ENCODE assay signal across 9 mouse cellular contexts in genomic region chr11:54955400-54955734, GRCm38 (mm10). TPM values are rescaled to one million over a fixed set of nuclear protein-coding genes. Genes with fewer than 3 reads are reported as not detected.
DNase-seq lines count a peak whose midpoint lies in the region; ATAC-seq and TF ChIP-seq lines count a peak whose summit lies in the region.
"Not testable (repeated sequence)": the region's sequence is repeated elsewhere in the genome, so short reads cannot be mapped to it uniquely, and the experiment has no call there.
"Had no signal": no experiment of that assay in that cellular context is flagged by ENCODE, and none has a peak within 500 bp of the region (broad histone marks: within the 10 kb centered on the region; RNA-seq: fewer than 3 reads in every experiment).

No protein-coding gene starts in this region.

- not testable (repeated sequence) for TF ChIP-seq POLR2A in CH12.LX (IDR thresholded peaks at IDR 0.05; ENCODE audit: low read depth, low read length)

- not testable (repeated sequence) for DNase-seq in CH12.LX (ENCODE audit: extremely low read depth); hindbrain, embryonic 11.5 days (ENCODE audit: low spot score); midbrain, embryonic 10.5 days (ENCODE audit: low spot score)

- WGBS in embryonic facial prominence, embryonic 12.5 days, result 42% methylated on average over 10 of the region's 10 CpGs
- 47% methylated on average over 10 of the region's 10 CpGs for WGBS in forebrain, embryonic 16.5 days
- 47% methylated on average over 10 of the region's 10 CpGs for WGBS in hindbrain, embryonic 11.5 days
- 45% methylated on average over 10 of the region's 10 CpGs for WGBS in kidney, embryonic 15.5 days
- whole genome bisulfite sequencing in liver, embryonic 12.5 days (ENCODE audit: insufficient replicate concordance), result 37% methylated on average over 10 of the region's 10 CpGs
- 50% methylated on average over 10 of the region's 10 CpGs for WGBS in midbrain, embryonic 10.5 days
- 45% methylated on average over 10 of the region's 10 CpGs for WGBS in neural tube, embryonic 15.5 days

- peaks cover 84% of the 10 kb centered on the region for H3K79me2 ChIP-seq in CH12.LX (replicated peaks; ENCODE audit: control insufficient read depth, extremely low read depth, insufficient read depth, poor library complexity, severe bottlenecking)

- H3K4me3 ChIP-seq in CH12.LX (replicated peaks in 1 of 3; ENCODE audit: low read depth in 2 of 3, low read length in 2 of 3, poor library complexity in 1 of 3), result peak overlapping the region; percentile 62 to 86 (median 63)
- peak overlapping the region; percentile 53 for H3K4me3 ChIP-seq in embryonic facial prominence, embryonic 12.5 days
- H3K4me3 ChIP-seq in forebrain, embryonic 16.5 days (replicated peaks; ENCODE audit: low read length), result peak overlapping the region; percentile 87
- peak overlapping the region; percentile 58 for H3K4me3 ChIP-seq in hindbrain, embryonic 11.5 days (ENCODE audit: low read depth, low read length)
- H3K4me3 ChIP-seq in kidney, embryonic 15.5 days (replicated peaks), result peak overlapping the region; percentile 78
- peak overlapping the region; percentile 89 for H3K4me3 ChIP-seq in liver, embryonic 12.5 days
- H3K4me3 ChIP-seq in midbrain, embryonic 10.5 days, result peak overlapping the region; percentile 95
- H3K4me3 ChIP-seq in neural tube, embryonic 15.5 days (replicated peaks), result peak overlapping the region; percentile 58

- H3K4me2 ChIP-seq in CH12.LX (ENCODE audit: insufficient read depth, low read depth, poor library complexity, severe bottlenecking), result peak overlapping the region; percentile 32; the same call in 1 of the 2 replicates
- peak overlapping the region; percentile 50 for H3K4me2 ChIP-seq in embryonic facial prominence, embryonic 12.5 days (replicated peaks)
- H3K4me2 ChIP-seq in forebrain, embryonic 16.5 days (ENCODE audit: low read length), result peak overlapping the region; percentile 66
- peak overlapping the region; percentile 55 for H3K4me2 ChIP-seq in hindbrain, embryonic 11.5 days (replicated peaks; ENCODE audit: low read depth, low read length)
- H3K4me2 ChIP-seq in kidney, embryonic 15.5 days, result peak overlapping the region; percentile 65
- H3K4me2 ChIP-seq in liver, embryonic 12.5 days, result peak overlapping the region; percentile 83
- peak overlapping the region; percentile 72 for H3K4me2 ChIP-seq in neural tube, embryonic 15.5 days

- in situ Hi-C loops in CH12.LX (cut with MboI; ENCODE audit: low pct_ligation_motif_present, low pct_unique_long_range_greater_than_20kb, low sequenced_read_pairs), result not testable (repeated sequence)

- TF ChIP-seq RAD21 in CH12.LX (IDR thresholded peaks at IDR 0.05; ENCODE audit: low read depth, low read length), result not testable (repeated sequence)

- dilution Hi-C loops in CH12.LX (cut with MboI; ENCODE audit: extremely low pct_ligation_motif_present, extremely low pct_unique_long_range_greater_than_20kb, low sequenced_read_pairs), result not testable (repeated sequence)

- H3K27ac ChIP-seq in CH12.LX (ENCODE audit: insufficient read depth, low read depth), result peak overlapping the region; percentile 70
- peak overlapping the region; percentile 70; the same call in 1 of the 2 replicates for H3K27ac ChIP-seq in embryonic facial prominence, embryonic 12.5 days
- peak overlapping the region; percentile 83; the same call in 1 of the 2 replicates for H3K27ac ChIP-seq in forebrain, embryonic 16.5 days (ENCODE audit: low read length)
- peak overlapping the region; percentile 75; the same call in 1 of the 2 replicates for H3K27ac ChIP-seq in hindbrain, embryonic 11.5 days (ENCODE audit: low read depth, low read length)
- peak overlapping the region; percentile 91; the same call in 1 of the 2 replicates for H3K27ac ChIP-seq in kidney, embryonic 15.5 days
- peak overlapping the region; percentile 94 for H3K27ac ChIP-seq in liver, embryonic 12.5 days
- peak overlapping the region; percentile 93 for H3K27ac ChIP-seq in midbrain, embryonic 10.5 days (replicated peaks)
- H3K27ac ChIP-seq in neural tube, embryonic 15.5 days (replicated peaks), result peak overlapping the region; percentile 87

- H3K9ac ChIP-seq in CH12.LX (ENCODE audit: insufficient read depth, low read depth), result peak overlapping the region; percentile 58; the same call in 1 of the 2 replicates
- H3K9ac ChIP-seq in embryonic facial prominence, embryonic 12.5 days, result peak overlapping the region; percentile 46
- peak overlapping the region; percentile 91 for H3K9ac ChIP-seq in forebrain, embryonic 16.5 days (replicated peaks; ENCODE audit: low read depth, low read length)
- peak overlapping the region; percentile 65 for H3K9ac ChIP-seq in hindbrain, embryonic 11.5 days (ENCODE audit: low read depth, low read length)
- peak overlapping the region; percentile 71 for H3K9ac ChIP-seq in kidney, embryonic 15.5 days
- H3K9ac ChIP-seq in liver, embryonic 12.5 days, result peak overlapping the region; percentile 86
- H3K9ac ChIP-seq in neural tube, embryonic 15.5 days (replicated peaks), result peak overlapping the region; percentile 66

- TF ChIP-seq EP300 in CH12.LX (IDR thresholded peaks at IDR 0.05; ENCODE audit: low read length), result not testable (repeated sequence)

- peaks cover 18 to 45% of the 10 kb centered on the region in 2 experiments for H3K36me3 ChIP-seq in CH12.LX (replicated peaks in 1 of 2; ENCODE audit: control insufficient read depth in 1 of 2, insufficient read depth in 1 of 2, low read length in 1 of 2)
- H3K36me3 ChIP-seq in embryonic facial prominence, embryonic 12.5 days; forebrain, embryonic 16.5 days (ENCODE audit: control insufficient read depth, insufficient read depth); hindbrain, embryonic 11.5 days (ENCODE audit: control insufficient read depth, insufficient read depth, low read length); kidney, embryonic 15.5 days; liver, embryonic 12.5 days; midbrain, embryonic 10.5 days; neural tube, embryonic 15.5 days: not testable (repeated sequence)

- H3K27me3 ChIP-seq in CH12.LX (replicated peaks); embryonic facial prominence, embryonic 12.5 days; forebrain, embryonic 16.5 days (replicated peaks; ENCODE audit: control insufficient read depth, insufficient read depth, low read length); hindbrain, embryonic 11.5 days (ENCODE audit: control insufficient read depth, insufficient read depth, low read length); kidney, embryonic 15.5 days; liver, embryonic 12.5 days (replicated peaks); midbrain, embryonic 10.5 days (ENCODE audit: low read depth, poor library complexity, severe bottlenecking); neural tube, embryonic 15.5 days (replicated peaks): not testable (repeated sequence)

- H3K4me1 ChIP-seq in CH12.LX (ENCODE audit: control insufficient read depth in 1 of 2, insufficient read depth in 2 of 2), result peaks cover 42 to 89% of the 10 kb centered on the region in 2 experiments
- H3K4me1 ChIP-seq in embryonic facial prominence, embryonic 12.5 days; forebrain, embryonic 16.5 days (replicated peaks; ENCODE audit: control insufficient read depth, insufficient read depth, low read length); hindbrain, embryonic 11.5 days (replicated peaks; ENCODE audit: control insufficient read depth, insufficient read depth, low read length): not testable (repeated sequence)
- H3K4me1 ChIP-seq in kidney, embryonic 15.5 days, result peaks cover 22% of the 10 kb centered on the region
- H3K4me1 ChIP-seq in liver, embryonic 12.5 days, result peaks cover 69% of the 10 kb centered on the region
- peaks cover 22% of the 10 kb centered on the region for H3K4me1 ChIP-seq in midbrain, embryonic 10.5 days
- H3K4me1 ChIP-seq in neural tube, embryonic 15.5 days, result peaks cover 24% of the 10 kb centered on the region

- peak; percentile 1; the same call in 1 of the 2 replicates for ATAC-seq in embryonic facial prominence, embryonic 12.5 days (ENCODE audit: insufficient number of reproducible peaks, insufficient read depth, low FRiP score, low TSS enrichment)
- not testable (repeated sequence) for ATAC-seq in forebrain, embryonic 16.5 days; hindbrain, embryonic 11.5 days (ENCODE audit: low FRiP score); kidney, embryonic 15.5 days (replicated peaks; ENCODE audit: low FRiP score); liver, embryonic 12.5 days; neural tube, embryonic 15.5 days (ENCODE audit: low FRiP score)

- not testable (repeated sequence) for H3K9me3 ChIP-seq in CH12.LX (replicated peaks; ENCODE audit: low read length); embryonic facial prominence, embryonic 12.5 days; forebrain, embryonic 16.5 days (ENCODE audit: control insufficient read depth, low read length); hindbrain, embryonic 11.5 days (ENCODE audit: control insufficient read depth, low read length); kidney, embryonic 15.5 days (replicated peaks); liver, embryonic 12.5 days (replicated peaks); midbrain, embryonic 10.5 days (replicated peaks); neural tube, embryonic 15.5 days (replicated peaks)

- not testable (repeated sequence) for TF ChIP-seq CTCF in CH12.LX (conservative IDR thresholded peaks at IDR 0.05 in 1 of 2, IDR thresholded peaks at IDR 0.05 in 1 of 2; ENCODE audit: low read depth in 2 of 2, low read length in 2 of 2)

RNA-seq across cellular contexts. Expression of gene Tnip1, which starts 7.3 kb away (rescaled TPM):
- total RNA-seq in CH12.LX (2012; rRNA removed) (67.8 and 76.2 TPM in 2 replicates), CH12.LX (2014; rRNA removed) (34.9 and 36.1 TPM in 2 replicates)
- polyA plus RNA-seq in CH12.LX (2012; ENCODE audit: insufficient read length, low read depth), result 134 and 137 TPM in 2 replicates
- polyA plus RNA-seq in embryonic facial prominence, embryonic 12.5 days (2016; fragmentation: Nextera tagmentation; extraction: Ambion mirVana), result 19.3 and 20.0 TPM in 2 replicates
- 12.7 and 13.2 TPM in 2 replicates for polyA plus RNA-seq in forebrain, embryonic 16.5 days (2015; fragmentation: Nextera tagmentation; extraction: Ambion mirVana)
- polyA plus RNA-seq in hindbrain, embryonic 11.5 days (2014; fragmentation: Nextera tagmentation; extraction: Ambion mirVana), result 9.8 and 10.3 TPM in 2 replicates
- polyA plus RNA-seq in kidney, embryonic 15.5 days (2015; fragmentation: Nextera tagmentation; extraction: Ambion mirVana), result 16.8 and 20.7 TPM in 2 replicates
- 7.4 and 7.6 TPM in 2 replicates for polyA plus RNA-seq in liver, embryonic 12.5 days (2016; fragmentation: Nextera tagmentation; extraction: Ambion mirVana)
- 9.5 and 11.6 TPM in 2 replicates for polyA plus RNA-seq in midbrain, embryonic 10.5 days (2016; fragmentation: Nextera tagmentation; extraction: Ambion mirVana)
- polyA plus RNA-seq in neural tube, embryonic 15.5 days (2015; fragmentation: Nextera tagmentation; extraction: Ambion mirVana), result 20.0 and 23.2 TPM in 2 replicates

RNA-seq across cellular contexts. Expression of gene Gpx3, which starts 53.1 kb away (rescaled TPM):
- total RNA-seq in CH12.LX (2012; rRNA removed) (0.25 TPM in 1 of 2 replicates, not detected in the other), CH12.LX (2014; rRNA removed) (not detected in 2 replicates)
- polyA plus RNA-seq in CH12.LX (2012; ENCODE audit: insufficient read length, low read depth), result 0.63 and 0.90 TPM in 2 replicates
- polyA plus RNA-seq in embryonic facial prominence, embryonic 12.5 days (2016; fragmentation: Nextera tagmentation; extraction: Ambion mirVana), result 36.8 and 43.5 TPM in 2 replicates
- 17.4 and 18.0 TPM in 2 replicates for polyA plus RNA-seq in forebrain, embryonic 16.5 days (2015; fragmentation: Nextera tagmentation; extraction: Ambion mirVana)
- polyA plus RNA-seq in hindbrain, embryonic 11.5 days (2014; fragmentation: Nextera tagmentation; extraction: Ambion mirVana), result 91.4 and 114 TPM in 2 replicates
- 156 and 157 TPM in 2 replicates for polyA plus RNA-seq in kidney, embryonic 15.5 days (2015; fragmentation: Nextera tagmentation; extraction: Ambion mirVana)
- polyA plus RNA-seq in liver, embryonic 12.5 days (2016; fragmentation: Nextera tagmentation; extraction: Ambion mirVana), result 30.9 and 32.9 TPM in 2 replicates
- 68.6 and 72.1 TPM in 2 replicates for polyA plus RNA-seq in midbrain, embryonic 10.5 days (2016; fragmentation: Nextera tagmentation; extraction: Ambion mirVana)
- 69.2 and 82.4 TPM in 2 replicates for polyA plus RNA-seq in neural tube, embryonic 15.5 days (2015; fragmentation: Nextera tagmentation; extraction: Ambion mirVana)
- total RNA-seq: megakaryocyte-erythroid progenitor cell, adult 5-6 weeks had no signal

Comparison
In these comparisons a context has a peak if more than half of its experiments do, and no peak if none do; other contexts are left out.
1. H3K4me2 ChIP-seq: peak in every context shown above with its lines; median percentile 83 in liver, embryonic 12.5 days; 72 in neural tube, embryonic 15.5 days; 66 in forebrain, embryonic 16.5 days; 65 in kidney, embryonic 15.5 days; 55 in hindbrain, embryonic 11.5 days; 50 in embryonic facial prominence, embryonic 12.5 days; 32 in CH12.LX.